Mouse (Mus musculus): ENCODE measurements at regions not wholly inside any gene's neighbourhood (a gene's known extent, or its start where the extent isn't known, plus 50 kb on each side); places are given as distances from the start of the nearest gene placed in this dataset.

DNA sequence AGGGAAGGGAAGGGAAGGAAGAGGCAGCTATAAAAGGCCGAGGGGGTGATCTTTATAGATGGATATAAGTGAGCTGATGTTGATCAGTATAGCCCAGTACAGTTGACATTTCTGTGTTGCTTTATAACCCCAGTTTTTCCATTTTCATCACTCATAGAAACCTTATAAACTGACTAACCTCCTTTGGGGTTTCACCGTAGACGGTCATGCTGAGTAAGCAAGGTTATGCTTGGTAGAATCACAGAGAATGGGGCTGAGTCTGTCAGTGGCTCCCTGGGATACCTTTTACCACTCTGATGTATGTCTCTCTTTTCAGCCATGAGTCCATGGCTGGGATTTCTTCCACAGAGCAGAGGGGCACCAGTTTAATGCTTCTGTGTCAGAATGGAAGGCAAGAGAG is 345.9 kb upstream of the Lrrc3b start:
- Histone ChIP-seq H3K36me3 (ENCODE audit: insufficient read depth, low read length) (no peaks in the 10 kb centered on the region), H3K4me1 (ENCODE audit: insufficient read depth, low read length) (0 out of 2 replicates have a peak, but pooled peaks cover 3% of the 10 kb centered on the region), H3K27ac (no peak overlapping the region), H3K9ac (replicated peaks; ENCODE audit: low read length) (no peak overlapping the region), H3K9me3 (ENCODE audit: low read length) (no peaks in the 10 kb centered on the region), H3K4me3 (ENCODE audit: low read length) (no peak overlapping the region), H3K4me2 (ENCODE audit: low read depth, low read length) (no peak overlapping the region), H3K27me3 (ENCODE audit: insufficient read depth, low read length) (no peaks in the 10 kb centered on the region)
- ATAC-seq (no peak), DNase-seq (ENCODE audit: low spot score) (no peak)
- TF ChIP-seq CTCF (IDR thresholded peaks at IDR 0.05; ENCODE audit: low read depth): no peak
- WGBS: 42% methylated on average over 3 of the region's 3 CpGs

DNA sequence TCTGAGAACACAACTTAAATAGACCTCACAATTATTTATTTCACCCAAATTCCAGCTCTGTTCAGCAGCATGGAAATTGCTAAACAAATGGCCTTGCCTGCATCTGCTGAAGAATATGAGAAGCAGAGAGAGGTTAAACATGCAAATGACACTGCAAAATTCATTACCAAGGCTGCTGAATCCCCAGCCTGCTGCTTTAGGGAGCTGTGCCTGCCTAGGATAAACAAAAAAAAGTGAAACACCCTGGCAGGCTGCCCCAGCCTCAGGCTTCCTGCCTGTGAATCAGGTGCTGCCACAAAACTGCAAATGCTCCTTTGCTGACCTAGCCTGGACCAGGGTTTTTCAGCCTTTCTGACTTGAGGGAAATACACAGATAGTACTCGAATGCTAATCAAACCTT is 346.4 kb upstream of the Lrrc3b start:
- Histone ChIP-seq H3K9ac (replicated peaks; ENCODE audit: low read length) (no peak overlapping the region), H3K27ac (no peak overlapping the region), H3K4me1 (ENCODE audit: insufficient read depth, low read length) (0 out of 2 replicates have a peak, but pooled peaks cover 3% of the 10 kb centered on the region), H3K36me3 (ENCODE audit: insufficient read depth, low read length) (no peaks in the 10 kb centered on the region), H3K9me3 (ENCODE audit: low read length) (no peaks in the 10 kb centered on the region), H3K4me2 (ENCODE audit: low read depth, low read length) (no peak overlapping the region), H3K4me3 (ENCODE audit: low read length) (no peak overlapping the region), H3K27me3 (ENCODE audit: insufficient read depth, low read length) (no peaks in the 10 kb centered on the region)
- TF ChIP-seq CTCF (IDR thresholded peaks at IDR 0.05; ENCODE audit: low read depth): no peak
- ATAC-seq (no peak), DNase-seq (ENCODE audit: low spot score) (peak; percentile 47)
- WGBS: 27% methylated on average over 1 of the region's 1 CpGs

DNA sequence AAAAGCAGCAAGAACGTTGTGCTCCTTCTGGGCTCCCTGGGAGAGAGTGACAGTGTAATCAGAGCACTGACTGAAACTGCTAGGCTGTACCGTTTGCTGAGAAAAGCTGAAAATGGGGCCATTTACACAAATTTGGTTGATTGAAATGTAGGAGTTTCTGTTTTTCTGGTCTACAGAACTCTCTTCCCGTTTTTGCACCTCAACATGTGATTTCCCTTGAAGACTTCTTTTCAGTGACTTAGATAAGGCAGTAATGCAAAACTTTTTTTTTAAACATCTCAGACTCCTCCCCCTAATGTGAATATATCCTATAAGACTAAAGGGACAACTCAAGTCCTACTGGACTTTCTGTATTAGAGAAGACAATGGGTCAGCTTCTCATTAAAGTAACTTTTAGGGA is 356.9 kb upstream of the Lrrc3b start:
- H3K9ac ChIP-seq (replicated peaks; ENCODE audit: low read length): no peak overlapping the region
- H3K4me2 ChIP-seq (ENCODE audit: low read depth, low read length): no peak overlapping the region
- TF ChIP-seq CTCF (IDR thresholded peaks at IDR 0.05; ENCODE audit: low read depth): no peak
- no peak for ATAC-seq
- H3K4me3 ChIP-seq (ENCODE audit: low read length): no peak overlapping the region
- H3K9me3 ChIP-seq (ENCODE audit: low read length): 0 out of 2 replicates have a peak, but pooled peaks cover 4% of the 10 kb centered on the region
- H3K27me3 ChIP-seq (ENCODE audit: insufficient read depth, low read length): no peaks in the 10 kb centered on the region
- no peak for DNase-seq (ENCODE audit: low spot score)
- H3K27ac ChIP-seq: no peak overlapping the region
- H3K36me3 ChIP-seq (ENCODE audit: insufficient read depth, low read length): no peaks in the 10 kb centered on the region
- no peaks in the 10 kb centered on the region for H3K4me1 ChIP-seq (ENCODE audit: insufficient read depth, low read length)
- WGBS: 70% methylated on average over 3 of the region's 3 CpGs

DNA sequence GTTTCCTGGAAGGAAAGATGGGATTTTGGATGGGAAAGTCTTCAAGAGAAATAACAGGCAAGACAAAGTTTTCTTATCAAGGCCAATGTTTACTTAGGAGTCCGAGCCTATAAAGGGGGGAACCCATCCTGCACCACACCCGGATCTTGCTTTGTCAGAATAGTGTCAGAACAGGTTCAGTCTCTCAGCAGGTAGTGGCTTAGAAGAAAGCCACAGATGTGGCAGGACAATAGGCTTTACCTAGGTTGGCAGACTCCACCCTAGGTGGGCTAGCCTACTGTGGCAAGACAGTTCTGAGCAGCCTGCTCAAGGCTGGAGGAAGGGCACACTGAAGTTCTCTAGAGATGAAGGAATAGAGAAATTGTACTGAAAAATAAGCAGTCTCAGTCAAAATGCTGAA is 358.2 kb upstream of the Lrrc3b start:
- Histone ChIP-seq H3K36me3 (ENCODE audit: insufficient read depth, low read length) (no peaks in the 10 kb centered on the region), H3K9ac (replicated peaks; ENCODE audit: low read length) (no peak overlapping the region), H3K27ac (no peak overlapping the region), H3K4me3 (ENCODE audit: low read length) (no peak overlapping the region), H3K4me2 (ENCODE audit: low read depth, low read length) (no peak overlapping the region), H3K9me3 (ENCODE audit: low read length) (0 out of 2 replicates have a peak, but pooled peaks cover 4% of the 10 kb centered on the region), H3K4me1 (ENCODE audit: insufficient read depth, low read length) (no peaks in the 10 kb centered on the region), H3K27me3 (ENCODE audit: insufficient read depth, low read length) (no peaks in the 10 kb centered on the region)
- WGBS: 47% methylated on average over 2 of the region's 2 CpGs
- ATAC-seq (no peak), DNase-seq (ENCODE audit: low spot score) (no peak)
- TF ChIP-seq CTCF (IDR thresholded peaks at IDR 0.05; ENCODE audit: low read depth): no peak

DNA sequence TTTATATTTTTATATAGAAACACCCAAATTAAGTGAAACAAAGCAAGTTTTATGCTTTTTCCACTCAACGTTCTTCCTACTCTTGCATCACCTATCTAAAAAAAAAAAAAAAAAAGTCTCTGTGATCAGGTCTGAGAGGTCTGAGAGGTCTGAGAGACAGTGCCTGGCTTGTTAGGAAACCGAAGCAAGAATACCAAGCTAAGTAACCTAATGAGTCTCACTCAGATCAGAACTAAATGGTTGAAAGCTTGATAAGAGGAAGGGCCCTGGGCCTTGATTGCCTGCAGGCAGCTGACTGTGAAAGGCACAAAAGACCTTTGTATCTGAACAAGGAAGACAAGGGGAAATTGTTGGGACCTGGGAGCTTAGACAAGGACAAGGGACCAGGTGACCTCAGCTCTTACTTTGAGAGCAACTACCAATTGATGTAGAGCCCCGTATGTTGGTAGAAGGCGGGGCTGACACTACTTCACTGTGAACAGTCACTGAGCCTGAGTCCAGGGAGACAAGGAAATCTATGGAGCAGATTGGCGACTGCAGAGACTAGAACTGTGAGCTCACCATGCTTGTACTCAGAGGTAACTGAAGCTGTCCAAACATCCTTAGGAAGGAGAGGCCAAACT is 362.8 kb upstream of the Lrrc3b start:
- ATAC-seq: no peak
- WGBS: 76% methylated on average over 5 of the region's 5 CpGs
- H3K9ac ChIP-seq (replicated peaks; ENCODE audit: low read length): no peak overlapping the region
- no peak overlapping the region for H3K27ac ChIP-seq
- no peak overlapping the region for H3K4me3 ChIP-seq (ENCODE audit: low read length)
- no peak overlapping the region for H3K4me2 ChIP-seq (ENCODE audit: low read depth, low read length)
- DNase-seq (ENCODE audit: low spot score): no peak
- H3K4me1 ChIP-seq (ENCODE audit: insufficient read depth, low read length): no peaks in the 10 kb centered on the region
- 0 out of 2 replicates have a peak, but pooled peaks cover 4% of the 10 kb centered on the region for H3K9me3 ChIP-seq (ENCODE audit: low read length)
- H3K36me3 ChIP-seq (ENCODE audit: insufficient read depth, low read length): no peaks in the 10 kb centered on the region
- no peaks in the 10 kb centered on the region for H3K27me3 ChIP-seq (ENCODE audit: insufficient read depth, low read length)
- no peak for TF ChIP-seq CTCF (IDR thresholded peaks at IDR 0.05; ENCODE audit: low read depth)

DNA sequence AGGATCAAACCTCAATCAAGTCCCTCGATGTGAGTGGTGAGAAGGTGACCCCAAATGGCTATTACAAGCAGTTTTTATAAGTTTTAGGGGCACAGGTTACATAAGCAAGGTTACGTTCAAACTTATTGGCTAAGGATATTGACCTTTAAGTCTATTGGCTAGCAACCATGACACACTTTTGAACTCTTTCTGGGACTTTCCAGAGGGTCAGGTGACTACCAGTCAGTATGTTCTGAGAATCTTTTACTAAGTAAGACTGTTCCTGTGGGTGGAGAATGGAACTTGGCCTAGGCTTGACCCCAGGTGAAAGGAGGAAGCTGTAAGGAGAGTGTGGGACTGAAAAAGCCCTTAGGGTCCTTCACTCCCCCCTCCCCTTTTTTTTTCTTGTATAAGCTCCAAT is 370.3 kb upstream of the Lrrc3b start:
- TF ChIP-seq CTCF (IDR thresholded peaks at IDR 0.05; ENCODE audit: low read depth): no peak
- Histone ChIP-seq H3K4me2 (ENCODE audit: low read depth, low read length) (no peak overlapping the region), H3K4me3 (ENCODE audit: low read length) (no peak overlapping the region), H3K9ac (replicated peaks; ENCODE audit: low read length) (no peak overlapping the region), H3K27ac (no peak overlapping the region), H3K36me3 (ENCODE audit: insufficient read depth, low read length) (no peaks in the 10 kb centered on the region), H3K9me3 (ENCODE audit: low read length) (no peaks in the 10 kb centered on the region), H3K4me1 (ENCODE audit: insufficient read depth, low read length) (no peaks in the 10 kb centered on the region), H3K27me3 (ENCODE audit: insufficient read depth, low read length) (no peaks in the 10 kb centered on the region)
- DNase-seq (ENCODE audit: low spot score) (no peak), ATAC-seq (no peak)
- WGBS: 72% methylated on average over 2 of the region's 2 CpGs

DNA sequence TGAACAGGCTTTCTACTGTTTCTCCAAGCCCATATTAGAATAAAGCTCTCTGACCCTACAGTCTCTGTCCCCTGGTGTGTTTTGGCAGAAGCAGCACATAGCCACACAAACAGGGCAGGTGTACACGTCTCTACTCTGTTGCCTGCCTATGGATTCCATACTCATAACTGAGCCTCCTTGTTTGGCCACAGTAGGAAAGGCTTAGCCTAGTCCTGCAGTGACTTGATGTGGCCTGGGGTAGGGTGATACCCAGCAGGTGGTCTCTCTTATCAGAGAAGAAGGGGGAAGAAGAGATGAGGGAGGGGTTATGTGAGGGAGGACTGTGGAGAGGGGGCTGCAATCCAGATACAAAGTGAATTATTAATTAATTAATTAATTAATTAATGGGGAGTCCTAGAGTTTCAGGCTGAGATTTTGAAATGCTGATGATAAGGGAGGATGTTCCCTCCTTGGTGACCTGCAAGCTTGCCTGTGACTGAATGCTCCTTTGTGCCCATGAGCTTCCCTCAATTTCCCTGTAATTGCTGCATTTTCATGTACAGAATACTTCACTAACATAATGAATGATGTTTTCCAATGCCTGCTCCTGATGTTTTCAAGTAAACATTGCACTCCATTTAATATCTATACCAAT is 402.7 kb upstream of the Lrrc3b start:
- ATAC-seq: no peak

More for the DNA sequence above, 402.7 kb upstream of the Lrrc3b start:
- Histone ChIP-seq H3K4me2 (ENCODE audit: low read depth, low read length) (no peak overlapping the region), H3K36me3 (ENCODE audit: insufficient read depth, low read length) (no peaks in the 10 kb centered on the region), H3K9me3 (ENCODE audit: low read length) (no peaks in the 10 kb centered on the region), H3K4me3 (ENCODE audit: low read length) (no peak overlapping the region), H3K27ac (no peak overlapping the region), H3K4me1 (ENCODE audit: insufficient read depth, low read length) (no peaks in the 10 kb centered on the region), H3K27me3 (ENCODE audit: insufficient read depth, low read length) (no peaks in the 10 kb centered on the region), H3K9ac (replicated peaks; ENCODE audit: low read length) (no peak overlapping the region)
- TF ChIP-seq CTCF (IDR thresholded peaks at IDR 0.05; ENCODE audit: low read depth): no peak
- no peak for DNase-seq (ENCODE audit: low spot score)
- 79% methylated on average over 1 of the region's 1 CpGs for WGBS
